In the genomic region with DNA sequence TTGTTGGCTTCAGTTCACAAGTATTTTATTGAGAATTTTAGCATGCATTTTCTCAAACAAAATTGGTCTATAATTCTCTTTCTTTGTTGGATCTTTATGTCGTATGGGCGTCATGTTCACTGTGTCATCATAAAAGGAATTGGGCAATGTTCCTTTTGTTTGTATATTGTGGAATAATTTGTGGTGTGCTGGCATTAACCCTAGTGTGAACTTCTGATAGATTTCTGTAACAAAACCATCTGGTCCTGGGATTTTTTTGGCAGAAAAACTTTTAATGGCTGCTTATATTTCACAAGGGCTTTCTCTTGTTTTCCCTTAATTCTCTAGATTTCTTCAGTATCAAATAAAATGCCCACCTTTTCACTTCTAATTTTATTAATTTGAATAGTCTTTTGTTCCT, we compare ENCODE assay signal across 25 mouse cellular contexts.
"Had no signal": no experiment of that assay in that cellular context is flagged by ENCODE, and none has a peak within 500 bp of the region (broad histone marks: within the 10 kb centered on the region; RNA-seq: fewer than 3 reads in every experiment).

No protein-coding gene starts in this region.

- H3K4me2 ChIP-seq: heart, embryonic 12.5 days; hindbrain, embryonic 12.5 days; hindbrain, embryonic 14.5 days; intestine, embryonic 15.5 days; limb, embryonic 13.5 days; limb, embryonic 15.5 days had no signal

- DNase-seq: gastrocnemius, adult 2 months; gastrocnemius, postnatal 10 days; gastrocnemius, postnatal 25 days; heart, adult 18-20 months; heart, postnatal 10 days; heart, postnatal 4 days; kidney, adult 18-20 months; kidney, adult 8-10 months; kidney, postnatal 14 days; kidney, postnatal 36 days; layer of hippocampus, adult 9-11 months; layer of hippocampus, postnatal 36 days; left cerebral cortex, postnatal 4 days had no signal

- H3K27me3 ChIP-seq: heart, embryonic 12.5 days; hindbrain, embryonic 12.5 days; intestine, embryonic 15.5 days; limb, embryonic 13.5 days; limb, embryonic 15.5 days had no signal

- H3K4me1 ChIP-seq: heart, embryonic 10.5 days; heart, embryonic 12.5 days; hindbrain, embryonic 10.5 days; hindbrain, embryonic 12.5 days; intestine, embryonic 15.5 days; limb, embryonic 13.5 days; limb, embryonic 15.5 days had no signal

- H3K9ac ChIP-seq: heart, embryonic 12.5 days; hindbrain, embryonic 12.5 days; hindbrain, embryonic 14.5 days; intestine, embryonic 15.5 days; limb, embryonic 13.5 days; limb, embryonic 15.5 days had no signal

- H3K4me3 ChIP-seq: gastrocnemius, adult 2 months; heart, embryonic 10.5 days; heart, embryonic 12.5 days; hindbrain, embryonic 10.5 days; hindbrain, embryonic 12.5 days; intestine, embryonic 15.5 days; limb, embryonic 13.5 days; limb, embryonic 15.5 days had no signal

- ATAC-seq: hindbrain, embryonic 16.5 days; inflammation-experienced regulatory T-cells, adult 6 months; intestine, embryonic 15.5 days; intestine, postnatal 0 days had no signal

- H3K27ac ChIP-seq: gastrocnemius, adult 2 months; heart, embryonic 10.5 days; hindbrain, embryonic 10.5 days; hindbrain, embryonic 12.5 days; hindbrain, embryonic 14.5 days; intestine, embryonic 15.5 days; kidney, postnatal 0 days; limb, embryonic 13.5 days; limb, embryonic 15.5 days had no signal

- H3K36me3 ChIP-seq: heart, embryonic 10.5 days; heart, embryonic 12.5 days; hindbrain, embryonic 10.5 days; hindbrain, embryonic 12.5 days; intestine, embryonic 15.5 days; limb, embryonic 13.5 days; limb, embryonic 15.5 days had no signal

- H3K9me3 ChIP-seq: heart, embryonic 10.5 days; heart, embryonic 12.5 days; hindbrain, embryonic 10.5 days; hindbrain, embryonic 12.5 days; intestine, embryonic 15.5 days; limb, embryonic 13.5 days; limb, embryonic 15.5 days had no signal
